Mouse (Mus musculus): ENCODE measurements around the gene 1700018F24Rik. TPM values are rescaled to one million over a fixed set of nuclear protein-coding genes. Genes with fewer than 3 reads are reported as not detected.
"Not testable (repeated sequence)": the region's sequence is repeated elsewhere in the genome, so short reads cannot be mapped to it uniquely, and the experiment has no call there.

The 1700018F24Rik gene
- polyA plus RNA-seq, 1 experiment from 2014 or later, result not detected

DNA sequence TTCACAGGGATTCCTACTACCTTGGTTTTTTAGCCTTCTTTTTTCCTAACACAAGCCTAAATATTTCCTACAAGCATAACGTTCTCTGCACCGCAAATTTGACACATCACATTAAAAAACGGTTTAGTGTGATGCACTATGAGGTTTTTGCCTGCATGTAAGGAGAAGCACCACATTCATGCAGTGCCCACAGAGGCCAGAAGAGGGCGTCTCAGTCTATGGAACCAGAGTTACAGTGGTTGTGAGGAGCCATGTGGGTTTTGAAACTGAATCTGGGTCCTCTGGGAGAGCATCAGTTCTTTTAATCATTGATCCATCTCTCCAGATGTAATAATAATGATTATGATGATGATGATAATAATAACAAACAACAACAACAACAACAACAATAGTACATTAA, 1.2 kb upstream of the 1700018F24Rik start:
- H3K9ac ChIP-seq (replicated peaks), result no peak overlapping the region
- no peaks in the 10 kb centered on the region for H3K9me3 ChIP-seq
- no peaks in the 10 kb centered on the region for H3K4me1 ChIP-seq (replicated peaks)
- no peak overlapping the region for H3K27ac ChIP-seq
- H3K27me3 ChIP-seq, result no peaks in the 10 kb centered on the region
- ATAC-seq (ENCODE audit: insufficient number of reproducible peaks, insufficient read depth, low FRiP score, low TSS enrichment, low read depth), result no peak
- WGBS, result 48% methylated on average over 4 of the region's 4 CpGs
- H3K36me3 ChIP-seq, result no peaks in the 10 kb centered on the region
- no peak overlapping the region for H3K4me3 ChIP-seq (replicated peaks)
- H3K4me2 ChIP-seq, result no peak overlapping the region

DNA sequence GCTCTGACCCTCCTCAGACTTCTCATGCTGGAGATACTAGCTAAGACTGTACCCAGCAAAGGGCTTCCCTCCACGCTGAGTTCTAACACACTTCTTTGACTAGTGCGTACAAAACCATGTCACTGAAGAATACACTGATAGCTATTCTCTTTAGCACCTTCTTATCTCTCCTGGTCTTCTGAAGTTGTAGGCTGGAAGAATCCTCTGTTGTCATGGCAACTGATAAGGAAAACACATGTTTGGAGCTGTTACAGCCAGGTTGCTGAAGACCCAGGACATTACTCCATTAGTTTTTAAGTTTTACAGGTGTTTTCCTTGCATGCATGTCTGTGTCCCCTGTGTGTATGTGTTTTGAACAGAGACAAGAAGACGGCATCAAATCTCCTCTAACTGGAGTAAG, 11.4 kb downstream of the 1700018F24Rik start:
- H3K4me3 ChIP-seq (replicated peaks); H3K36me3 ChIP-seq; H3K4me1 ChIP-seq (replicated peaks); H3K9ac ChIP-seq (replicated peaks); H3K27ac ChIP-seq; ATAC-seq (ENCODE audit: insufficient number of reproducible peaks, insufficient read depth, low FRiP score, low TSS enrichment, low read depth); H3K4me2 ChIP-seq; H3K27me3 ChIP-seq; H3K9me3 ChIP-seq: not testable (repeated sequence)
- 67% methylated on average over 3 of the region's 3 CpGs for WGBS

DNA sequence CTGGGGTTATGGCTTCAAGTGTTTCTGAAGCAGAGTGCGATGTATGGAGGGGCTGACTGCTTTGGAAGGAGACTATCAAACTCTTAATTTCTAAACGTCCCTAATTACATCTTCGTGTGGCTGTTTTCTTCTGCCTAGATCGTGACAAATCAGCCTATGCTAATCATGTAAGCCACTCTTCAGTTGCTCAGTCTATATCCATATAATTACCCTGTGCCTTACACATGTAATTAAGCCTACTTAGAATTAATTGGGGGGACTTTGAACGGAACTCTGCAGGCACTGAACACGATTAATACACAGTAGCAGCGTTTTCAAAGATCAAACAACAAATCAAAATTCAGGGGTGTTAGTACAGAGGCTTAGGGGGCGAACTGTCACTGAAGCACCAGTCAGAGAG, 15.1 kb downstream of the 1700018F24Rik start:
- Histone ChIP-seq H3K4me3 (replicated peaks) (no peak overlapping the region), H3K4me1 (replicated peaks) (no peaks in the 10 kb centered on the region), H3K9ac (replicated peaks) (no peak overlapping the region), H3K36me3 (no peaks in the 10 kb centered on the region), H3K27ac (no peak overlapping the region), H3K9me3 (no peaks in the 10 kb centered on the region), H3K4me2 (no peak overlapping the region), H3K27me3 (no peaks in the 10 kb centered on the region)
- 79% methylated on average over 8 of the region's 8 CpGs for WGBS
- ATAC-seq (ENCODE audit: insufficient number of reproducible peaks, insufficient read depth, low FRiP score, low TSS enrichment, low read depth), result no peak

- no peaks in the 10 kb centered on the region for H3K9me3 ChIP-seq
Observed at GRCm38 (mm10) chr5:145058722-145059121, 15.9 kb downstream of the 1700018F24Rik start.

GRCm38 (mm10) chr5:145059524-145059923, 16.7 kb downstream of the 1700018F24Rik start:
- H3K27ac ChIP-seq, result no peak overlapping the region
- H3K27me3 ChIP-seq, result no peaks in the 10 kb centered on the region
- H3K4me3 ChIP-seq (replicated peaks), result no peak overlapping the region
- H3K9ac ChIP-seq (replicated peaks), result no peak overlapping the region
- H3K4me1 ChIP-seq (replicated peaks), result no peaks in the 10 kb centered on the region
- no peak for ATAC-seq (ENCODE audit: insufficient number of reproducible peaks, insufficient read depth, low FRiP score, low TSS enrichment, low read depth)
- whole genome bisulfite sequencing, result 73% methylated on average over 2 of the region's 2 CpGs
- H3K4me2 ChIP-seq, result no peak overlapping the region
- no peaks in the 10 kb centered on the region for H3K9me3 ChIP-seq
- no peaks in the 10 kb centered on the region for H3K36me3 ChIP-seq

More at GRCm38 (mm10) chr5:145058722-145059121, 15.9 kb downstream of the 1700018F24Rik start:
- Histone ChIP-seq H3K27me3 (no peaks in the 10 kb centered on the region), H3K4me1 (replicated peaks) (no peaks in the 10 kb centered on the region), H3K27ac (no peak overlapping the region), H3K4me2 (no peak overlapping the region), H3K9ac (replicated peaks) (no peak overlapping the region), H3K4me3 (replicated peaks) (no peak overlapping the region), H3K36me3 (no peaks in the 10 kb centered on the region)
- WGBS, result 86% methylated on average over 7 of the region's 7 CpGs
- no peak for ATAC-seq (ENCODE audit: insufficient number of reproducible peaks, insufficient read depth, low FRiP score, low TSS enrichment, low read depth)

DNA sequence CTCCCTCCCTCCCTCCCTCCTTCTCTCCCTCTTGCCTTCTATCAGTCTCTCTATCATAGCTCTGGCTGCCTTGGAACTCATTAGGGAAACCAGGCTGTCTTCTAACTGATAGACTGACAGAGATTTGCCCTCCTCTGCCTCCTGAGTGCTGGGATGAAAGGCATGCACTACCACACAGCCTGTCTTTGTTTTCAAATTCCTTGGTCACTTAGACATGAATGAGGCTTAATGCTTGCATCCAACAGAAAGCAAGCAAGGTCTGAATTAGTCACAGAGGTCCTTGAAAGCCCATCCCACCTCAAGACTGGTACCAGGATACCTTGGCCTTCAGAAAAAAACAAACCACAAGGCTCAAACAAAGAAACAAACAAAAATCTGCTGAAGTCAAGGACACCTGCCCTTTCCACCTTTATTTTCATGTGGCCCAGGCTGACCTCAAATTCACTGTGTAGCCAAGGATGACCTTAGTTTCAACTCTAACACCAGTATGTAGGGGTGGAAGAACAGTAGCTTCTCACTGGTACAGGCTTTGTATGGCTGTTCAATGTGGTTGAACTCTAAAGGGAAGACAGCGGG, 22.1 kb downstream of the 1700018F24Rik start:
- 93% methylated on average over 1 of the region's 1 CpGs for WGBS
- Histone ChIP-seq H3K4me2 (no peak overlapping the region), H3K4me1 (replicated peaks) (no peaks in the 10 kb centered on the region), H3K9ac (replicated peaks) (no peak overlapping the region), H3K36me3 (no peaks in the 10 kb centered on the region), H3K9me3 (no peaks in the 10 kb centered on the region), H3K27ac (no peak overlapping the region), H3K27me3 (no peaks in the 10 kb centered on the region; the same call in 1 of the 2 replicates), H3K4me3 (replicated peaks) (no peak overlapping the region)
- ATAC-seq (ENCODE audit: insufficient number of reproducible peaks, insufficient read depth, low FRiP score, low TSS enrichment, low read depth), result no peak

DNA sequence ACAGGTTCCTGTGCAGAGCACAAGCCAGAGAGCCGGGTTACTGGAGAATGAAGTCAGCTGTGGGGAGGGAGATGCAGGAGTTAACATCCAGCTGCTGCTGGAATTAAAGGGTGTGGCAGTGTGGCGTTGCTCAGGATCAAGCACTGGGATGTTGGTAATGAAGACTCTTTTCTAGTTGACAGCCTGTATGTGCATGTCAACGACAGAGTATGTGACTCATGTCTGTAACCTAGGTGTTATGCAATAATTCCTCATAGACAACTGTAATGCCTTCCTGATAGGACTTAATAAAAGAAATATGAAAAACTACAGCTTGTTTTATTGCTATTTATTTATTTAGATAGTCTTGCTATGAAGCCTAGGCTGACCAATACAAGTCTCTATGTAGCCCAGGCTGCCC, 26.1 kb downstream of the 1700018F24Rik start:
- no peaks in the 10 kb centered on the region; the same call in 1 of the 2 replicates for H3K27me3 ChIP-seq
- no peaks in the 10 kb centered on the region for H3K36me3 ChIP-seq
- H3K4me2 ChIP-seq, result no peak overlapping the region
- 48% methylated on average over 3 of the region's 3 CpGs for WGBS
- H3K4me1 ChIP-seq (replicated peaks), result no peaks in the 10 kb centered on the region
- no peak for ATAC-seq (ENCODE audit: insufficient number of reproducible peaks, insufficient read depth, low FRiP score, low TSS enrichment, low read depth)
- H3K9me3 ChIP-seq, result no peaks in the 10 kb centered on the region
- H3K4me3 ChIP-seq (replicated peaks), result no peak overlapping the region
- H3K27ac ChIP-seq, result no peak overlapping the region
- H3K9ac ChIP-seq (replicated peaks), result no peak overlapping the region

DNA sequence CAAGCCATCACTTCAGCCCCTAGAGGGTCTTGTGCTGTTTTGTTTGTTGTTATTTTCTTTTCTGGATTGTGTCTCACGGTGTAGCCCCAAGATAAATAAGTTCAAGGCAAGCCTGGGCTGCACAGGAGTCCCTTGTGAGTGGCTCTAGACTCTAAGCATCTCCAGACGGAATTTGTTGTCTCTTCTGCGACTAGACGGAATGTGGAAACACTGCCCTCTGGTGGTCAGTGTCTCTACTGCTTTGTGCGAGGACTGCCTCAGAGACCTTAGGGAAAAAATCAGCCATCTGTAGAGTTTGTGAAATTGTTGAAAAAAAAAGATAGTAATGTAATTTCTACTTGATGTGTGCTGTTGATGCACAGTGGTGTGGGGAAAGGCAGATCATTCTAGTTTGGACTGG, 26.9 kb downstream of the 1700018F24Rik start:
- no peak for ATAC-seq (ENCODE audit: insufficient number of reproducible peaks, insufficient read depth, low FRiP score, low TSS enrichment, low read depth)
- 1% methylated on average over 5 of the region's 5 CpGs for WGBS
- no peak overlapping the region for H3K4me3 ChIP-seq (replicated peaks)
- no peaks in the 10 kb centered on the region; the same call in 1 of the 2 replicates for H3K27me3 ChIP-seq
- no peaks in the 10 kb centered on the region for H3K4me1 ChIP-seq (replicated peaks)
- no peaks in the 10 kb centered on the region for H3K36me3 ChIP-seq
- H3K9me3 ChIP-seq, result no peaks in the 10 kb centered on the region
- H3K9ac ChIP-seq (replicated peaks), result no peak overlapping the region
- no peak overlapping the region for H3K4me2 ChIP-seq
- H3K27ac ChIP-seq, result no peak overlapping the region

DNA sequence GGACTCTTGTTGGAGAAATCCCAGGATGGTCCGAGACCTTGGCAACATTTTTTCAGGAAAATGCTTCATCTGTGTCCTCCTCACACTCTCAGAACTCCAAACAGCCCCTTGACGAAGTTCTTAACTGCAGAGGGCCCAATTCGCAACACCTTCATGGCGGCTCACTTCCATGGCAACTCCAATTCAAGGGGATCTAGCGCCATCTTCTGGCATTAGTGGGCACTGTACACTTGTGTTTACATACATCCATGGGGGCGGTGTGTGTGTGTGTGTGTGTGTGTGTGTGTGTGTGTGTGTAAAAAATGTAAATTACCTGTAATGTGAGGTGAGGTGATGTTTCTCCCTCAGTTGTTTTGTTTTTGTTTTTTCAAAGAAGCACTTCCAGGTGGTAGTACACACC, 28.6 kb downstream of the 1700018F24Rik start:
- Histone ChIP-seq H3K9me3 (no peaks in the 10 kb centered on the region), H3K4me2 (no peak overlapping the region), H3K27ac (no peak overlapping the region), H3K36me3 (no peaks in the 10 kb centered on the region), H3K4me1 (replicated peaks) (no peaks in the 10 kb centered on the region), H3K27me3 (no peaks in the 10 kb centered on the region; the same call in 1 of the 2 replicates), H3K4me3 (replicated peaks) (no peak overlapping the region), H3K9ac (replicated peaks) (no peak overlapping the region)
- ATAC-seq (ENCODE audit: insufficient number of reproducible peaks, insufficient read depth, low FRiP score, low TSS enrichment, low read depth), result no peak
- WGBS, result 41% methylated on average over 6 of the region's 6 CpGs

GRCm38 (mm10) chr5:145075081-145075480, 32.3 kb downstream of the 1700018F24Rik start:
- 64% methylated on average over 3 of the region's 3 CpGs for WGBS
- no peak overlapping the region for H3K9ac ChIP-seq (replicated peaks)

GRCm38 (mm10) chr5:145081866-145082613, 39.2 kb downstream of the 1700018F24Rik start:
- H3K4me1 ChIP-seq (replicated peaks), result peaks cover 9% of the 10 kb centered on the region; the same call in 1 of the 2 replicates
- no peak overlapping the region for H3K4me3 ChIP-seq (replicated peaks)
- H3K36me3 ChIP-seq, result 0 out of 2 replicates have a peak, but pooled peaks cover 8% of the 10 kb centered on the region
- H3K27me3 ChIP-seq, result no peaks in the 10 kb centered on the region
- H3K9ac ChIP-seq (replicated peaks), result no peak overlapping the region
- H3K27ac ChIP-seq, result no peak overlapping the region
- WGBS, result 92% methylated on average over 10 of the region's 10 CpGs
- no peaks in the 10 kb centered on the region for H3K9me3 ChIP-seq
- no peak for ATAC-seq (ENCODE audit: insufficient number of reproducible peaks, insufficient read depth, low FRiP score, low TSS enrichment, low read depth)
- no peak overlapping the region for H3K4me2 ChIP-seq

More at GRCm38 (mm10) chr5:145075081-145075480, 32.3 kb downstream of the 1700018F24Rik start:
- Histone ChIP-seq H3K4me3 (replicated peaks) (no peak overlapping the region), H3K36me3 (no peaks in the 10 kb centered on the region), H3K4me2 (no peak overlapping the region), H3K27me3 (no peaks in the 10 kb centered on the region; the same call in 1 of the 2 replicates), H3K9me3 (no peaks in the 10 kb centered on the region), H3K4me1 (replicated peaks) (no peaks in the 10 kb centered on the region), H3K27ac (no peak overlapping the region)
- no peak for ATAC-seq (ENCODE audit: insufficient number of reproducible peaks, insufficient read depth, low FRiP score, low TSS enrichment, low read depth)

All from limb, embryonic 12.5 days (tissue).